Mouse (Mus musculus) midbrain, embryonic 10.5 days (tissue): Measurements from ENCODE around the gene Adgrf5. TPM values are rescaled to one million over a fixed set of nuclear protein-coding genes. Genes with fewer than 3 reads are reported as not detected.

Experiments used
- DNase-seq: peaks from one replicate; pipeline ENCODE4 v3.0.0-alpha.2; 2017; ENCODE audit warnings: low spot score
- H3K27ac ChIP-seq: fragments of 300-500 bp; sonication (generic); replicated peaks from 2 replicates; pipeline ENCODE4 v1.5.1; 2016; ENCODE audit warnings: mild to moderate bottlenecking
- H3K27me3 ChIP-seq: fragments of 300-500 bp; sonication (generic); 2 replicates; pipeline ENCODE4 v1.6.1; 2016; ENCODE audit warnings: low read depth, mild to moderate bottlenecking; ENCODE audit not compliant: poor library complexity, severe bottlenecking
- H3K36me3 ChIP-seq: fragments of 300-500 bp; sonication (generic); 2 replicates; pipeline ENCODE4 v1.6.1; 2016; ENCODE audit warnings: mild to moderate bottlenecking, moderate library complexity
- H3K4me1 ChIP-seq: fragments of 300-500 bp; sonication (generic); 2 replicates; pipeline ENCODE4 v1.6.1; 2016
- H3K4me3 ChIP-seq: fragments of 300-500 bp; sonication (generic); 2 replicates; pipeline ENCODE4 v1.5.1; 2016; ENCODE audit warnings: mild to moderate bottlenecking, moderate library complexity
- H3K9me3 ChIP-seq: fragments of 300-500 bp; sonication (generic); replicated peaks from 2 replicates; pipeline ENCODE4 v1.6.1; 2016; ENCODE audit warnings: mild to moderate bottlenecking
- WGBS: fragments of 180-500 bp; shearing (Covaris S2); methylation state at CpG from one replicate; pipeline ENCODE4 v1.1.7; 2016; 5-methylcytosine and 5-hydroxymethylcytosine counted together
- polyA plus RNA-seq: library from polyadenylated mRNA; unstranded; fragments of >200 nt; fragmentation: Nextera tagmentation; extraction: Ambion mirVana; gene quantifications from 2 replicates; pipeline ENCODE4 v1.2.1, GENCODE M21; 2016

The Adgrf5 gene
- polyA plus RNA-seq, 1 experiment from 2014 or later: 6.6 TPM

GRCm38 (mm10) chr17:43361021-43361420 is 770 bp downstream of the Adgrf5 start:
- H3K9me3 ChIP-seq: no peaks in the 10 kb centered on the region
- H3K27ac ChIP-seq: no peak overlapping the region
- WGBS: 93% methylated on average over 11 of the region's 11 CpGs
- H3K27me3 ChIP-seq: no peaks in the 10 kb centered on the region
- no peak overlapping the region for H3K4me3 ChIP-seq
- H3K4me1 ChIP-seq: peaks cover 16% of the 10 kb centered on the region
- no peak for DNase-seq
- H3K36me3 ChIP-seq: no peaks in the 10 kb centered on the region

- Histone ChIP-seq H3K9me3 (no peaks in the 10 kb centered on the region), H3K27me3 (no peaks in the 10 kb centered on the region), H3K4me3 (no peak overlapping the region), H3K36me3 (no peaks in the 10 kb centered on the region), H3K27ac (no peak overlapping the region), H3K4me1 (peaks cover 16% of the 10 kb centered on the region)
- DNase-seq: no peak
- WGBS: 71% methylated on average over 11 of the region's 11 CpGs
Observed at GRCm38 (mm10) chr17:43362362-43362761, 2.1 kb downstream of the Adgrf5 start.

DNA sequence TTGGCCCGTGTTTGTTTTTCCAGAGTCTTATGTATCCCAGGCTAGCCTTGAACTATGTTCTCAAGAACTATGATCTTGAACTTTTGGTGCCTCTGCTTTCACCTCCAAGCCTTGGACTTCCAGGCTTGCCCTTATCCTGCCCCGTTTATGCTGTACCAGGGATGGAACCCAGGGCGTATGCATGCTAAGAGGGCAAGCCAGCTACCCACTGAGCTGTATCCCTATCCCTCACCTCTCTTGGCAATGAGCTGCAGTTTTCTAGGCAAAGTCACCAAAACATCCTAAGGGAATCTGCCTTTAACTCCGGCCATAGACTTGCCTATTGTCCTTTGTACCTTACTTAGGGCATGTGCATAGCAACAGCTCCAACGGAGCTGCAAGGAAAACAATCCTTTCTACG is 2.6 kb downstream of the Adgrf5 start:
- Histone ChIP-seq H3K9me3 (no peaks in the 10 kb centered on the region), H3K4me3 (no peak overlapping the region), H3K36me3 (no peaks in the 10 kb centered on the region), H3K27ac (no peak overlapping the region), H3K4me1 (peaks cover 12% of the 10 kb centered on the region), H3K27me3 (no peaks in the 10 kb centered on the region)
- WGBS: 69% methylated on average over 6 of the region's 6 CpGs
- DNase-seq: no peak

DNA sequence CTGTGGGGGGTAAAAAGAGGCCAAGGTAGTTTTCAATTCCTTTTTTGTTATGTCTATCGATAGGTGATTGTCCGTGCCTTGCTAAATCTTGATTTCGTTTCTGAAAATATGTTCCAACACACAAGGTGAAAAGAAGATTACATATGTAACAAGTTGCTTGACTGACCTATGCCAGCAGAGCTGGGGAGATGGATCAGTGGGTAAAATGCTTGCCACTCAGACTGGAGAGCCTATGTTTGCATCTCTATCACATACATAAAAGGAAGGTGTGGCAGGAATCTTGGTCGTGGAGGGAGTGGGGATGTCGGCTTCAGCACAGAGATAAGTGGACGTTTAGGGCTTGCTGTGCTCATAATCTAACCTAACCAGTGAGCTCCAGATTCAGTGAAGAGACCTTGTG is 3.7 kb downstream of the Adgrf5 start:
- Histone ChIP-seq H3K4me1 (peaks cover 4% of the 10 kb centered on the region; the same call in 1 of the 2 replicates), H3K36me3 (no peaks in the 10 kb centered on the region), H3K27ac (no peak overlapping the region), H3K9me3 (no peaks in the 10 kb centered on the region), H3K4me3 (no peak overlapping the region), H3K27me3 (no peaks in the 10 kb centered on the region)
- 70% methylated on average over 6 of the region's 6 CpGs for WGBS
- DNase-seq: no peak

DNA sequence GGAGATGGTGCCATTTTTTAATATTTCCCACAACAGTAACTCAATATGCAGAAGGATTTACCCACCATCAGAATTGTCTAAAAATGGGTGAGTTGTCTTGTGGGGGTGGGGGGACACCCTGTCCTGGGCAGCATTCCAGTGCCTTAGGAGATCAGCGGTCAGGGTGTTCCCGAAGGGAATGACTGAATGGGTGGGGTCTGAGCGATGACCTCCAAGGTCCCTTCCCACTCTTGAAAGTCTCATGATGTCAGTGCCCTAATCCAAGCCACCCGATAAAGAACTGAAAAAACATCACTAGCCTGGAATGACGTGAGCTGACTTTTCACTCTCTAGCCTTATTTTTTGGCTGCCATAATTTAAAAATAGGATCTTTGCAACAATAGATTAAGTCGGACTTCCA is 5.0 kb downstream of the Adgrf5 start:
- Histone ChIP-seq H3K4me3 (no peak overlapping the region), H3K36me3 (no peaks in the 10 kb centered on the region), H3K27ac (no peak overlapping the region), H3K9me3 (no peaks in the 10 kb centered on the region), H3K4me1 (peaks cover 4% of the 10 kb centered on the region; the same call in 1 of the 2 replicates), H3K27me3 (no peaks in the 10 kb centered on the region)
- no peak for DNase-seq
- WGBS: 89% methylated on average over 6 of the region's 6 CpGs

GRCm38 (mm10) chr17:43366486-43366885 is 6.2 kb downstream of the Adgrf5 start:
- WGBS: 70% methylated on average over 9 of the region's 9 CpGs
- H3K4me1 ChIP-seq: peaks cover 4% of the 10 kb centered on the region; the same call in 1 of the 2 replicates

DNA sequence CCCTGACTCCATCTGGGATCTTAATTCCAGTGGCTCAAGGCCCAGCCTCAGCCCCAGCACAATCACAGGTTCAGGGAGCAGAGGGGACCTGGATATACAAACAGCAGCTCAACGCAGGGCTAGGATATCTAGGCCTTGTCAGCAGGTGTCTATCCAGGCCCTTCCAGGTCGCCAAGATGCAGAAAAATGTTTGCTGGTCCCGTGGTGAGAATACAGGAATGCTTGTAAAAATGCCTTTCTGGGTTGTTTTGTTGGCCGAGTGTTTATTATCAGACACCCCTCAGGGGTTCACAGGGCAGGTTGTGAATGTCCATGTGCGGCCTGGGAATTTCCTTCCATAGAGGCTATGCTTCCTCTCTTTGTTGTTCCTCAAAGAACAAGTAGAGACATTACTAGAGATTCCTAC is 7.9 kb downstream of the Adgrf5 start:
- Histone ChIP-seq H3K27ac (no peak overlapping the region), H3K4me1 (no peaks in the 10 kb centered on the region), H3K9me3 (no peaks in the 10 kb centered on the region), H3K4me3 (no peak overlapping the region), H3K36me3 (no peaks in the 10 kb centered on the region), H3K27me3 (no peaks in the 10 kb centered on the region)
- WGBS: 71% methylated on average over 5 of the region's 5 CpGs
- DNase-seq: no peak

More at GRCm38 (mm10) chr17:43366486-43366885, 6.2 kb downstream of the Adgrf5 start:
- Histone ChIP-seq H3K27me3 (no peaks in the 10 kb centered on the region), H3K36me3 (no peaks in the 10 kb centered on the region), H3K4me3 (no peak overlapping the region), H3K27ac (no peak overlapping the region), H3K9me3 (no peaks in the 10 kb centered on the region)
- no peak for DNase-seq

- Histone ChIP-seq H3K4me3 (no peak overlapping the region), H3K4me1 (peaks cover 7% of the 10 kb centered on the region), H3K36me3 (no peaks in the 10 kb centered on the region), H3K9me3 (no peaks in the 10 kb centered on the region), H3K27ac (no peak overlapping the region), H3K27me3 (no peaks in the 10 kb centered on the region)
- 83% methylated on average over 4 of the region's 4 CpGs for WGBS
- no peak for DNase-seq
Observed at GRCm38 (mm10) chr17:43372604-43373003, 12.4 kb downstream of the Adgrf5 start.

GRCm38 (mm10) chr17:43374020-43374419 is 13.8 kb downstream of the Adgrf5 start:
- peaks cover 7% of the 10 kb centered on the region for H3K4me1 ChIP-seq

GRCm38 (mm10) chr17:43376527-43376926 is 16.3 kb downstream of the Adgrf5 start:
- Histone ChIP-seq H3K4me1 (peaks cover 7% of the 10 kb centered on the region), H3K27me3 (no peaks in the 10 kb centered on the region), H3K4me3 (no peak overlapping the region), H3K9me3 (no peaks in the 10 kb centered on the region), H3K27ac (no peak overlapping the region), H3K36me3 (no peaks in the 10 kb centered on the region)
- DNase-seq: no peak
- 77% methylated on average over 5 of the region's 5 CpGs for WGBS

More at GRCm38 (mm10) chr17:43374020-43374419, 13.8 kb downstream of the Adgrf5 start:
- H3K9me3 ChIP-seq: no peaks in the 10 kb centered on the region
- H3K36me3 ChIP-seq: no peaks in the 10 kb centered on the region
- 66% methylated on average over 4 of the region's 4 CpGs for WGBS
- no peak overlapping the region for H3K4me3 ChIP-seq
- H3K27ac ChIP-seq: peak overlapping the region; percentile 9; the same call in 1 of the 2 replicates
- no peaks in the 10 kb centered on the region for H3K27me3 ChIP-seq
- no peak for DNase-seq

- no peak for DNase-seq
- H3K4me3 ChIP-seq: no peak overlapping the region
- H3K27me3 ChIP-seq: no peaks in the 10 kb centered on the region
- no peak overlapping the region for H3K27ac ChIP-seq
- 92% methylated on average over 5 of the region's 5 CpGs for WGBS
- H3K36me3 ChIP-seq: no peaks in the 10 kb centered on the region
- H3K4me1 ChIP-seq: peaks cover 7% of the 10 kb centered on the region
- no peaks in the 10 kb centered on the region for H3K9me3 ChIP-seq
Observed at GRCm38 (mm10) chr17:43378703-43379102, 18.5 kb downstream of the Adgrf5 start.

- Histone ChIP-seq H3K36me3 (no peaks in the 10 kb centered on the region), H3K27me3 (no peaks in the 10 kb centered on the region), H3K9me3 (no peaks in the 10 kb centered on the region), H3K27ac (no peak overlapping the region), H3K4me3 (no peak overlapping the region), H3K4me1 (no peaks in the 10 kb centered on the region)
- 92% methylated on average over 5 of the region's 5 CpGs for WGBS
- no peak for DNase-seq
Observed at GRCm38 (mm10) chr17:43386331-43386730, 26.1 kb downstream of the Adgrf5 start.

DNA sequence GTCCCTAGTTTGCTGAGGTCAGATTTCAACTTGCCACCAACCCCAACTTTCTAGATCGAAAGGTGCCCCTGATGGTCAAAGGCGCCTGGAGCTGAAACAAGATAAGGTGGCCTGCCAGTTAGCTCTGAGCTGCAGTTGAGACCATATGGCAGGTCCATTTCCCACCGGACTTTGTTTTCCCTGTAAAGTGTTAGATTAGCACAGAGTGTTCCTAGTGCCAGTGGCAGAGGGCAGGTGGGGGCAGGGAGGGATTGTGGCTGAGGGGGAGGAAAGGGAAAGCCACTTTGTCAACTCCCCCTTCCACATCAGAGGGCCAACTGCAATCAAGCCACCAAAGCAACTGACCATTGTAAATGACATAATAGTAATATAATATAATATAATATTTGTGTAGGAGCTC is 26.9 kb downstream of the Adgrf5 start:
- whole genome bisulfite sequencing: 83% methylated on average over 3 of the region's 3 CpGs
- no peaks in the 10 kb centered on the region for H3K9me3 ChIP-seq
- no peaks in the 10 kb centered on the region for H3K4me1 ChIP-seq
- H3K4me3 ChIP-seq: no peak overlapping the region
- H3K36me3 ChIP-seq: no peaks in the 10 kb centered on the region
- no peak overlapping the region for H3K27ac ChIP-seq
- H3K27me3 ChIP-seq: no peaks in the 10 kb centered on the region
- DNase-seq: no peak

DNA sequence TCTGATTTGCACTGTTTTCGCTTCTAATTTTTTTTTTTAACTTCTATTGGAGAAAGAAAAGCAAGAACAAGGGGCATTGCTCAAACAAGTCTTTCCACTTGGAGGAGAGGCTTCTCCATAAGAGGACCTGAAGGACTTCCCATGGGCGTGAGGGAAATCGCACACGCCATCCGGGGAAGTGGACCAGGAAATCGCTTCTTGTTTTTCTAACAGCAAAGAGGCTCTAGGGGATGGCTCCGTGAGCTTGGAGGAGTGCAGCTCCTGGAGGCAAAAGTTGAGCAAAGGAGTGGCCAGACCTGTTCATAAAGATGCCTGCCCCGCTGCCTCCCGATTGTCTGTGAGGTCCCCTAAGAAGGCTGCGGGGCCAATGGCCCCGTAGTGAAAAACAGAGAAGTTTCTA is 29.0 kb downstream of the Adgrf5 start:
- Histone ChIP-seq H3K36me3 (no peaks in the 10 kb centered on the region), H3K27me3 (no peaks in the 10 kb centered on the region), H3K4me3 (no peak overlapping the region), H3K9me3 (no peaks in the 10 kb centered on the region), H3K4me1 (peaks cover 12% of the 10 kb centered on the region), H3K27ac (no peak overlapping the region)
- DNase-seq: no peak
- 90% methylated on average over 11 of the region's 11 CpGs for WGBS
